Mouse (Mus musculus): ENCODE measurements at regions not wholly inside any gene's neighbourhood (a gene's known extent, or its start where the extent isn't known, plus 50 kb on each side); places are given as distances from the start of the nearest gene placed in this dataset.
"Not testable (repeated sequence)": the region's sequence is repeated elsewhere in the genome, so short reads cannot be mapped to it uniquely, and the experiment has no call there.

GRCm38 (mm10) chr11:121894801-121895200 is 64.8 kb downstream of the Ptchd3 start:
- DNase-seq: no peak
- intact Hi-C loops (cut with DNase I; ENCODE audit: low total_unique reads): no loop called here

GRCm38 (mm10) chr11:121904393-121904792 is 74.3 kb downstream of the Ptchd3 start:
- intact Hi-C loops (cut with DNase I; ENCODE audit: low total_unique reads); DNase-seq: not testable (repeated sequence)

GRCm38 (mm10) chr11:121924631-121925030 is 94.6 kb downstream of the Ptchd3 start:
- intact Hi-C loops (cut with DNase I; ENCODE audit: low total_unique reads); DNase-seq: not testable (repeated sequence)

- intact Hi-C loops (cut with DNase I; ENCODE audit: low total_unique reads); DNase-seq: not testable (repeated sequence)
Measured at GRCm38 (mm10) chr11:121925043-121925442, 95.0 kb downstream of the Ptchd3 start.

DNA sequence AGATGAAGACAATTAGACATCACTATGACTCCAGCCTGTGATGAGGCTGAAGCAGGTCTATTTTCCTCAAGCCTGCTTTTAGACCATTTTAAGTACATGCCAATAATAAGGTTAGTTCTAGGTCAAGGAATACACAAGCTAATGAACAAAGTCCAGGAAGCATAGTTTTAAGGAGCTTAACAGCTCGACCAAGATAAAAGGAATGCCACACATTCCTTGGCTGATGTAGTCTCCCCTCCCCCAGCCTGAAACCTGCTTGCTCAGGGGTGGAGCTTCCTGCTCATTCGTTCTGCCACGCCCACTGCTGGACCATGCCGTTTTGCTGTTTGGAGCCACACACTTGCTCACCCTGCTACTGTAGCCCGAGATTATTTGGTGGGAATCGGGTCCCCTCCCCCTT is 121.7 kb downstream of the Ptchd3 start:
- intact Hi-C loops (cut with DNase I; ENCODE audit: low total_unique reads); DNase-seq: not testable (repeated sequence)

- peak; percentile 3 for DNase-seq
- intact Hi-C loops (cut with DNase I; ENCODE audit: low total_unique reads): not testable (repeated sequence)
Measured at GRCm38 (mm10) chr11:121956367-121957235, 126.6 kb downstream of the Ptchd3 start.

- DNase-seq; intact Hi-C loops (cut with DNase I; ENCODE audit: low total_unique reads): not testable (repeated sequence)
Measured at GRCm38 (mm10) chr11:121958735-121959134, 128.7 kb downstream of the Ptchd3 start.

- intact Hi-C loops (cut with DNase I; ENCODE audit: low total_unique reads); DNase-seq: not testable (repeated sequence)
Measured at GRCm38 (mm10) chr11:121964111-121964510, 134.1 kb downstream of the Ptchd3 start.

DNA sequence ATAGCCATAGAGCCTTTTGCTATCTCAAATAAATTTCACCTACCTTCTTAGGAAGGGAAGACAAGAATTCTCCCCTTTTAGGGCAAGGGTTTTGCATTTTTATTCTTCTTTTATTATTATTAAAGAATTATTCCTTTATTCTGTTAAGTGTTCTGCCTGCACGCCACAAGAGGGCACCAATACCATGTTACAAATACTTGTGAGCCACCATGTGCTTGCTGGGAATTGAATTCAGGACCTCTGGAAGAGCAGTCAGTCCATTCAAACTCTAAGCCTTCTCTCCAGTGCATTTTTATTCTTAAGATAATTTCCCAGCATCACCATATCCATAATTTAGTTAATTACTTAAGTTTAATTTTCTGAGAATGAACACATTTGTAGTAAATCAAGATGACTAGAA is 135.9 kb downstream of the Ptchd3 start:
- intact Hi-C loops (cut with DNase I; ENCODE audit: low total_unique reads); DNase-seq: not testable (repeated sequence)
